Mouse (Mus musculus) kidney, embryonic 14.5 days (tissue): ENCODE data around the gene Chst15. TPM values are rescaled to one million over a fixed set of nuclear protein-coding genes. Genes with fewer than 3 reads are reported as not detected.

Experiments used
- ATAC-seq: fragments of 200-750 bp; cut with Nextera tagmentation; 2 replicates; pipeline ENCODE4 v1.8.0; 2017; ENCODE audit warnings: moderate number of reproducible peaks, mild to moderate bottlenecking, moderate TSS enrichment, moderate library complexity; ENCODE audit not compliant: low FRiP score, low TSS enrichment
- H3K27ac ChIP-seq: fragments of 300-500 bp; sonication (generic); 2 replicates; pipeline ENCODE4 v1.5.1; 2014; ENCODE audit warnings: low read depth, mild to moderate bottlenecking, low read length, moderate library complexity, mixed read lengths
- H3K27me3 ChIP-seq: fragments of 300-500 bp; sonication (generic); 2 replicates; pipeline ENCODE4 v1.6.1; 2014; ENCODE audit warnings: mild to moderate bottlenecking, low read length; ENCODE audit not compliant: control insufficient read depth, insufficient read depth
- H3K36me3 ChIP-seq: fragments of 300-500 bp; sonication (generic); 2 replicates; pipeline ENCODE4 v1.6.1; 2014; ENCODE audit warnings: low read length, mixed read lengths; ENCODE audit not compliant: control insufficient read depth, insufficient read depth
- H3K4me1 ChIP-seq: fragments of 300-500 bp; sonication (generic); 2 replicates; pipeline ENCODE4 v1.6.1; 2014; ENCODE audit warnings: low read length, mixed read lengths; ENCODE audit not compliant: control insufficient read depth, insufficient read depth
- H3K4me2 ChIP-seq: fragments of 300-500 bp; sonication (generic); replicated peaks from 2 replicates; pipeline ENCODE4 v1.6.1; 2014; ENCODE audit warnings: low read depth, mild to moderate bottlenecking, low read length
- H3K4me3 ChIP-seq: fragments of 300-500 bp; sonication (generic); 2 replicates; pipeline ENCODE4 v1.5.1; 2014; ENCODE audit warnings: mild to moderate bottlenecking, low read length
- H3K9ac ChIP-seq: fragments of 300-500 bp; sonication (generic); 2 replicates; pipeline ENCODE4 v1.6.1; 2014; ENCODE audit warnings: low read depth, mild to moderate bottlenecking, low read length, moderate library complexity
- H3K9me3 ChIP-seq: fragments of 300-500 bp; sonication (generic); 2 replicates; pipeline ENCODE4 v1.6.1; 2016; ENCODE audit warnings: low read length; ENCODE audit not compliant: control insufficient read depth
- WGBS: fragments of 180-500 bp; shearing (Covaris S2); extraction: QIAGEN DNeasy Blood & Tissue Kit; methylation state at CpG from one replicate; pipeline ENCODE4 v1.1.7; 2014; 5-methylcytosine and 5-hydroxymethylcytosine counted together
- polyA plus RNA-seq: library from polyadenylated mRNA; unstranded; fragments of >200 nt; fragmentation: Nextera tagmentation; extraction: Ambion mirVana; gene quantifications from 2 replicates; pipeline ENCODE4 v1.2.1, GENCODE M21; 2014

Chst15 gene
- polyA plus RNA-seq, 1 experiment from 2014 or later = 18.8 TPM

- no peaks in the 10 kb centered on the region for H3K36me3 ChIP-seq
- H3K27me3 ChIP-seq = no peaks in the 10 kb centered on the region
- ATAC-seq = no peak
- no peak overlapping the region for H3K27ac ChIP-seq
- H3K4me3 ChIP-seq = no peak overlapping the region
- H3K9ac ChIP-seq = no peak overlapping the region
- H3K4me2 ChIP-seq = no peak overlapping the region
- H3K4me1 ChIP-seq = no peaks in the 10 kb centered on the region
- WGBS = 61% methylated on average over 10 of the region's 10 CpGs
- H3K9me3 ChIP-seq = no peaks in the 10 kb centered on the region
Observed at GRCm38 (mm10) chr7:132223452-132224141, 93.4 kb downstream of the Chst15 start.

GRCm38 (mm10) chr7:132214031-132214430 is 103.0 kb downstream of the Chst15 start:
- Histone ChIP-seq H3K27me3 (no peaks in the 10 kb centered on the region), H3K36me3 (no peaks in the 10 kb centered on the region), H3K9ac (no peak overlapping the region), H3K4me1 (no peaks in the 10 kb centered on the region), H3K27ac (no peak overlapping the region), H3K4me2 (no peak overlapping the region), H3K9me3 (no peaks in the 10 kb centered on the region), H3K4me3 (no peak overlapping the region)
- 80% methylated on average over 10 of the region's 10 CpGs for WGBS
- no peak for ATAC-seq

GRCm38 (mm10) chr7:132213460-132213859 is 103.6 kb downstream of the Chst15 start:
- no peaks in the 10 kb centered on the region for H3K36me3 ChIP-seq
- H3K4me2 ChIP-seq = no peak overlapping the region
- H3K27ac ChIP-seq = no peak overlapping the region
- H3K4me3 ChIP-seq = no peak overlapping the region
- no peaks in the 10 kb centered on the region for H3K27me3 ChIP-seq
- 9% methylated on average over 8 of the region's 8 CpGs for WGBS
- no peaks in the 10 kb centered on the region for H3K9me3 ChIP-seq
- no peak for ATAC-seq
- no peaks in the 10 kb centered on the region for H3K4me1 ChIP-seq
- H3K9ac ChIP-seq = no peak overlapping the region

GRCm38 (mm10) chr7:132211920-132212701 is 104.9 kb downstream of the Chst15 start:
- no peaks in the 10 kb centered on the region for H3K9me3 ChIP-seq
- no peak overlapping the region for H3K27ac ChIP-seq
- no peaks in the 10 kb centered on the region for H3K27me3 ChIP-seq
- H3K9ac ChIP-seq = no peak overlapping the region
- H3K36me3 ChIP-seq = no peaks in the 10 kb centered on the region
- ATAC-seq = no peak
- H3K4me2 ChIP-seq = no peak overlapping the region
- H3K4me1 ChIP-seq = no peaks in the 10 kb centered on the region
- H3K4me3 ChIP-seq = no peak overlapping the region
- 84% methylated on average over 6 of the region's 6 CpGs for WGBS

GRCm38 (mm10) chr7:132210616-132211015 is 106.4 kb downstream of the Chst15 start:
- ATAC-seq = no peak
- 82% methylated on average over 5 of the region's 5 CpGs for WGBS
- Histone ChIP-seq H3K27me3 (no peaks in the 10 kb centered on the region), H3K36me3 (no peaks in the 10 kb centered on the region), H3K27ac (no peak overlapping the region), H3K9ac (no peak overlapping the region), H3K4me1 (no peaks in the 10 kb centered on the region), H3K9me3 (no peaks in the 10 kb centered on the region), H3K4me2 (no peak overlapping the region), H3K4me3 (no peak overlapping the region)

- Histone ChIP-seq H3K4me3 (no peak overlapping the region), H3K4me1 (no peaks in the 10 kb centered on the region; the same call in 1 of the 2 replicates), H3K27me3 (no peaks in the 10 kb centered on the region), H3K27ac (no peak overlapping the region), H3K4me2 (no peak overlapping the region), H3K36me3 (no peaks in the 10 kb centered on the region), H3K9me3 (no peaks in the 10 kb centered on the region), H3K9ac (no peak overlapping the region)
- no peak for ATAC-seq
- 85% methylated on average over 9 of the region's 9 CpGs for WGBS
Observed at GRCm38 (mm10) chr7:132208946-132209651, 107.9 kb downstream of the Chst15 start.

GRCm38 (mm10) chr7:132204073-132204612 is 112.9 kb downstream of the Chst15 start:
- Histone ChIP-seq H3K27ac (no peak overlapping the region), H3K9ac (no peak overlapping the region)
- ATAC-seq = no peak

GRCm38 (mm10) chr7:132199686-132200085 is 117.3 kb downstream of the Chst15 start:
- no peaks in the 10 kb centered on the region for H3K27me3 ChIP-seq
- H3K9me3 ChIP-seq = no peaks in the 10 kb centered on the region
- H3K27ac ChIP-seq = no peak overlapping the region
- H3K4me1 ChIP-seq = no peaks in the 10 kb centered on the region; the same call in 1 of the 2 replicates
- WGBS = 26% methylated on average over 6 of the region's 6 CpGs
- no peak for ATAC-seq
- H3K4me2 ChIP-seq = no peak overlapping the region
- no peaks in the 10 kb centered on the region for H3K36me3 ChIP-seq
- H3K9ac ChIP-seq = no peak overlapping the region
- no peak overlapping the region for H3K4me3 ChIP-seq

More at GRCm38 (mm10) chr7:132204073-132204612, 112.9 kb downstream of the Chst15 start:
- Histone ChIP-seq H3K36me3 (no peaks in the 10 kb centered on the region), H3K27me3 (no peaks in the 10 kb centered on the region), H3K4me1 (no peaks in the 10 kb centered on the region; the same call in 1 of the 2 replicates), H3K9me3 (no peaks in the 10 kb centered on the region), H3K4me3 (no peak overlapping the region), H3K4me2 (no peak overlapping the region)
- WGBS = 4% methylated on average over 1 of the region's 1 CpGs
